Mouse (Mus musculus) skeletal muscle tissue, postnatal 0 days (tissue): ENCODE results near the gene Capn1. TPM values are rescaled to one million over a fixed set of nuclear protein-coding genes. Genes with fewer than 3 reads are reported as not detected.

Experiments
- microRNA-seq, 2 experiments: library from miRNA; unstranded; fragments of <30 nt; microRNA quantifications; one replicate each; pipeline ENCODE4; 2016
- polyA plus RNA-seq: library from polyadenylated mRNA; unstranded; fragments of >200 nt; fragmentation: Nextera tagmentation; extraction: Ambion mirVana; gene quantifications from 2 replicates; pipeline ENCODE4 v1.2.1, GENCODE M21; 2015

Capn1 gene
- polyA plus RNA-seq = 12.3 and 14.7 TPM in 2 replicates

GRCm38 (mm10) chr19:6015511-6016315 lies at the start of gene Capn1:
TSS of gene Capn1 (minus strand) at chr19:6015897.

DNA sequence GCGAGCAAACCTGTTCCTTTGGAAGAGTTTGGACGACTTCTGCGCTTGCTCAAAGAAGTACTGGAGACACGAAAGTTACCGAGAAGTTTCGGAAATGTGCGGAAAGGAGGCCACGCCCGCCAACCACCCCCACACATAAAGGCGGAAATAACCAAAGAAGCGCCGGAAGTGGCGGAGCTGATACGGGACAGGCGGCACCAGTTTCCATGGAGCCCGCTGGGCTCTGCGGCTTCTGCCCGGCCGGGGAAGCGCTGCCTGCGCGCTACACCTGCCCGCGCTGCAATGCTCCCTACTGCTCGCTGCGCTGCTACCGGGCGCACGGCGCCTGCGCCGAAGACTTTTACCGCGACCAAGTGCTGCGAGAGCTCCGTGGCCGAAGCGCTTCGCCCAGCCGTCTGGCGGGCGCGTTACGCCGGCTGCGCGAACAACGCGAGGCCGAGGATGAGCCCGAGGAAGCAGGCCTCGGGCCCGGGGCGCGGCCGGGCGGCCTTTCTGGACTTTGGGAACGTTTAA lies 45.4 kb upstream of the Capn1 start, which contains the start of gene Znhit2:
TSS of gene Znhit2 (plus strand) at position 172 of the 513 bp plus-strand sequence.

GRCm38 (mm10) chr19:6057313-6058096 lies 41.8 kb upstream of the Capn1 start, which contains the start of the genes Mrpl49 and Fau:
TSS of gene Mrpl49 (minus strand) at chr19:6057785.
TSS of gene Fau (plus strand) at chr19:6057844.

DNA sequence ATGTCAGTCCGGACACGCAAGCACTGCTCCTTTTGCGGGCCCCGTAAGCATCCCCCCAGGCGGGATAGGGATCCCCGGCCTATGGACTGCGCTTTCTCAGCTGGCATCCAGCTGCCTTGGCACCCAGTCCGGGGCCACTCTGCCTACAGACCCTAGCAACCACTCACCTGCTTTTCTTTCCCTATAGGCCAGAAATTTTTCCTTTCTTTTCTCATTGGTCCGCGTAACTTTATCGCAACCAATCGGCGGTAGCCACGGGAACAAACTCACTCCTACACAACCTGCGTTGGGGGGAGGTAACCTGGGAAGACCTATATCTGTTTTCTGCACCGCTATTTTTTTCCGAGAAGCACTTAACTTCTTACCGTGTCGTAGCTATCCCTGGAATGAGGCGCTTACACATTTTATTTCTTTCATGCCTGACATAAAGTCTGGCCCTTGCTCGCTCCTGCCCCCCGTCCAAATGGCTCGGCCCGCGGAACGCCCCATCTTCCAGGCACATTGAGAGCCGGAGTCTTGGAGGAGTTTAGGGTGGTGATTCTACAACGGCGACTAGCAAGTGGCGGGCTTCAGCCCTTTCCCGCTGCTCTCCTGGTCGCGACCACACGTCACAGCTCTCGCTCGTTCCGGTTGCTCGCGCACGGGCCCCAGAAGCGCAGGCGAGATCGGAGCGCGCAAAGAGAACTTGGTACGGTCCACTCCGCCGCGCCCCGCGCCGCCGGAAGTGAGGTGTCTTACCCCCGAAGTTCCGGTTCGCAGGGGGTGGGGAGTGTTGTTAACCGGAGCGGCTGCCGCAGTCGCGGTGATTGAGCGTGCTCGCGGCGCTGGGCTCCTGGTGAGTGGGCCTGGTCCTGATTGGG lies 30.8 kb upstream of the Capn1 start, which contains the start of gene Syvn1:
TSS of gene Syvn1 (plus strand) at position 283 of the 860 bp plus-strand sequence.

DNA sequence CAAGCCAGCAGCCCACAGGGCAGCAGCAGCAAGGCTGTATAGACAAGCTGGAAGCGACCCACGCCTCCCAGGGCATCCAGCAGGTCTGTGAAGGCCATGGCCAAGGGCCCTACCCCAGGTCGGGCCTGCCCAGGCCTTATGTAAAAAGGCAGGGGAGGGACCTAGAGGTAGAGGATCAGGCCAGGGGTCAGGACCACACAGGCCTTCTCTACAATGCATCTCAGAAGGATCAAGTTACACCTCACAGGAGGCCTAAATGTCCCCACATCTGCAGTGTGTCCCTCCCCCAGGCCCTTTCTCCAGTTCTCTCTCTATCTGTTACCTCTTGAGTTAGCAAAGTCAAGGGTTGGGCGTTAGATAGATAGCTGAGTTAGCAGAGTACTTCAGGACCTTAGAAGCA lies 29.7 kb downstream of the Capn1 start, which contains the start of gene Slc22a20:
TSS of gene Slc22a20 (minus strand) at position 101 of the 400 bp plus-strand sequence.

GRCm38 (mm10) chr19:5963883-5964562 lies 51.7 kb downstream of the Capn1 start, which contains the start of gene Pola2:
TSS of gene Pola2 (minus strand) at chr19:5964202.

Small RNA genes within 50 kb of the gene (microRNA-seq; reads per million reads assigned to microRNA genes)
- gene Mir6988 = 0.64 to 1.2 reads per million in 2 experiments

Other genes starting within 250 kb of the Capn1 start
- gene Scyl1, start 244.5 kb downstream of the Capn1 start, polyA plus RNA-seq = 57.0 and 57.9 TPM in 2 replicates
- 7.9 and 9.9 TPM in 2 replicates for gene Frmd8, start 140.6 kb downstream of the Capn1 start, polyA plus RNA-seq
- 2.9 and 4.3 TPM in 2 replicates for gene Slc25a45, start 138.1 kb downstream of the Capn1 start, polyA plus RNA-seq
- 1.1 and 1.3 TPM in 2 replicates for gene Tigd3, start 121.7 kb downstream of the Capn1 start, polyA plus RNA-seq
- 63.6 and 64.0 TPM in 2 replicates for gene Dpf2, start 102.9 kb downstream of the Capn1 start, polyA plus RNA-seq
- 19.1 and 20.6 TPM in 2 replicates for gene Cdc42ep2, start 91.1 kb downstream of the Capn1 start, polyA plus RNA-seq
- 24.4 and 25.7 TPM in 2 replicates for gene Pola2, start 51.7 kb downstream of the Capn1 start, polyA plus RNA-seq
- 0.10 TPM in 1 of 2 replicates, not detected in the other for gene Slc22a20, start 29.8 kb downstream of the Capn1 start, polyA plus RNA-seq
- 14.2 and 18.7 TPM in 2 replicates for gene Syvn1, start 30.7 kb upstream of the Capn1 start, polyA plus RNA-seq
- 44.8 and 52.0 TPM in 2 replicates for gene Mrpl49, start 41.9 kb upstream of the Capn1 start, polyA plus RNA-seq
- 518 and 572 TPM in 2 replicates for gene Fau, start 41.9 kb upstream of the Capn1 start, polyA plus RNA-seq
- gene Znhit2, start 45.3 kb upstream of the Capn1 start, polyA plus RNA-seq = 26.3 and 30.6 TPM in 2 replicates
- 34.1 and 41.6 TPM in 2 replicates for gene Tm7sf2, start 52.5 kb upstream of the Capn1 start, polyA plus RNA-seq
- 30.0 and 31.2 TPM in 2 replicates for gene Vps51, start 61.3 kb upstream of the Capn1 start, polyA plus RNA-seq
- gene Tmem262, start 64.1 kb upstream of the Capn1 start, polyA plus RNA-seq = not detected in 2 replicates
- gene Gm28374, start 66.4 kb upstream of the Capn1 start, polyA plus RNA-seq = 0.35 and 0.45 TPM in 2 replicates
- 31.9 and 37.9 TPM in 2 replicates for gene Zfpl1, start 69.1 kb upstream of the Capn1 start, polyA plus RNA-seq
- 6.3 and 7.4 TPM in 2 replicates for gene Cdca5, start 69.1 kb upstream of the Capn1 start, polyA plus RNA-seq
- not detected in 2 replicates for gene AC131692.1, start 78.5 kb upstream of the Capn1 start, polyA plus RNA-seq
- 0.06 and 0.17 TPM in 2 replicates for gene Naaladl1, start 89.9 kb upstream of the Capn1 start, polyA plus RNA-seq
- gene Sac3d1, start 102.8 kb upstream of the Capn1 start, polyA plus RNA-seq = 27.7 and 29.1 TPM in 2 replicates
- gene Snx15, start 112.4 kb upstream of the Capn1 start, polyA plus RNA-seq = 19.0 and 19.4 TPM in 2 replicates
- 0.27 and 0.34 TPM in 2 replicates for gene Batf2, start 125.1 kb upstream of the Capn1 start, polyA plus RNA-seq
- 103 and 109 TPM in 2 replicates for gene Arl2, start 125.7 kb upstream of the Capn1 start, polyA plus RNA-seq
- not detected in 2 replicates for gene Majin, start 168.5 kb upstream of the Capn1 start, polyA plus RNA-seq
- gene Gpha2, start 210.5 kb upstream of the Capn1 start, polyA plus RNA-seq = not detected in 2 replicates
- 14.8 and 16.1 TPM in 2 replicates for gene Ppp2r5b, start 220.0 kb upstream of the Capn1 start, polyA plus RNA-seq
- gene Atg2a, start 225.8 kb upstream of the Capn1 start, polyA plus RNA-seq = 4.6 and 5.9 TPM in 2 replicates